Mouse (Mus musculus): ENCODE measurements around the gene 4930507D05Rik. TPM values are rescaled to one million over a fixed set of nuclear protein-coding genes. Genes with fewer than 3 reads are reported as not detected.

Gene 4930507D05Rik
- total RNA-seq, 1 experiment: 1.5 TPM

DNA sequence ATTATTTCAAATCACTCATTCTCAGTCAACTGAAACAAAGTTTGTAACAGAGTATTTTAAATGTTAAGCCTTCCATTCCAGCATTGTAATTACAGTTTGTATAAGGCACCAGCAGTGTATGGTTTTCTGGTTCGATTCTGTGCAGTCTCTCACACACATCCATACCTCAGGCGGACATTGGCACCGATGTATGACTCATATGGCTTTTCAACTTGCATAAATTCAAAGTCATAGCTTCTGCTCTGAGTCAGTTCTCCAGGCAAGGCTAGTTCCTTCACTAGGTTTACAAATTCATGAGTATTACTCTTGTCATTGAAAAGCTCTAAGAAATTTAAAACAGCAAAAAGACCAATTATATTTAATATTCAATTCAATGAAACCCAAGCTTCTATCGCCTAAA, 20.4 kb downstream of the 4930507D05Rik start:
- in situ Hi-C loops (cut with MboI; ENCODE audit: low sequenced_read_pairs in 2 of 2, unreplicated experiment in 2 of 2): no loop called here
- TF ChIP-seq CHD2 (IDR thresholded peaks at IDR 0.05; ENCODE audit: low read depth, low read length): no peak
- TF ChIP-seq MAFK (IDR thresholded peaks at IDR 0.05; ENCODE audit: insufficient read depth, low read depth, low read length): no peak
- no peak for TF ChIP-seq ZNF384 (IDR thresholded peaks at IDR 0.05; ENCODE audit: low read depth, low read length)
- no peak for TF ChIP-seq HCFC1 (IDR thresholded peaks at IDR 0.05; ENCODE audit: borderline replicate concordance, insufficient read depth, low read length)
- TF ChIP-seq ZC3H11A (IDR thresholded peaks at IDR 0.05; ENCODE audit: borderline replicate concordance, low read depth, low read length): no peak
- no peak overlapping the region for H3K4me3 ChIP-seq (ENCODE audit: insufficient read depth in 1 of 2, low read depth in 1 of 2, low read length in 2 of 2, poor library complexity in 1 of 2, severe bottlenecking in 1 of 2)
- no peaks in the 10 kb centered on the region for H3K9me3 ChIP-seq (ENCODE audit: control insufficient read depth, insufficient read depth, low read depth, low read length)
- no peak overlapping the region for H3K27ac ChIP-seq (ENCODE audit: insufficient read depth, low read depth, low read length, poor library complexity, severe bottlenecking)
- no peaks in the 10 kb centered on the region for H3K4me1 ChIP-seq (ENCODE audit: control insufficient read depth in 2 of 2, insufficient read depth in 2 of 2, low read length in 2 of 2, poor library complexity in 1 of 2)
- H3K36me3 ChIP-seq (ENCODE audit: control insufficient read depth, insufficient read depth, low read length, poor library complexity, severe bottlenecking): peaks cover 4% of the 10 kb centered on the region
- H3K9ac ChIP-seq (ENCODE audit: insufficient read depth, low read depth, low read length, poor library complexity, severe bottlenecking): no peak overlapping the region
- no peak for DNase-seq (ENCODE audit: low read depth, low spot score)

DNA sequence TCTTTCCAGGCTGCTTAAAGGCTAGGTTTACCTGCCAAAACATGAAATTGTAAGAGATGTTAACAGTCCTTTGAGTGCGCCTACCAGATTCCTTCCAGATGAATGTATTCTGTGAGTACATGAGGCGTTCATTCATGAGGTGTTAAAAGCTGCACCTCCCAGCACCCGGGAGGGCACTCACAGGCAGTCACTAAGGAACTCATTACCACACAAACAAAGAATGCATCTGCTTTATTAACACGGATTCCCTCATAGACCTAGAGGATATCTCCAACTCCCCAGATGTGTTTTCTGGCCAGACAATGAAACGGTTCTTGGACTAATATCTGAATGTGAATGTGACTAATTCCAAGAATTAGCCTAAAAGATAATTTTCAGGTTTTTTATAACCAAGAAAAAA, 21.8 kb downstream of the 4930507D05Rik start:
- no peak for TF ChIP-seq HCFC1 (IDR thresholded peaks at IDR 0.05; ENCODE audit: borderline replicate concordance, insufficient read depth, low read length)
- TF ChIP-seq CHD2 (IDR thresholded peaks at IDR 0.05; ENCODE audit: low read depth, low read length): no peak
- Histone ChIP-seq H3K27ac (ENCODE audit: insufficient read depth, low read depth, low read length, poor library complexity, severe bottlenecking) (no peak overlapping the region), H3K9ac (ENCODE audit: insufficient read depth, low read depth, low read length, poor library complexity, severe bottlenecking) (no peak overlapping the region; the same call in 1 of the 2 replicates), H3K36me3 (ENCODE audit: control insufficient read depth, insufficient read depth, low read length, poor library complexity, severe bottlenecking) (peaks cover 2% of the 10 kb centered on the region), H3K4me3 (ENCODE audit: insufficient read depth in 1 of 2, low read depth in 1 of 2, low read length in 2 of 2, poor library complexity in 1 of 2, severe bottlenecking in 1 of 2) (no peak overlapping the region), H3K9me3 (ENCODE audit: control insufficient read depth, insufficient read depth, low read depth, low read length) (no peaks in the 10 kb centered on the region), H3K4me1 (ENCODE audit: control insufficient read depth in 2 of 2, insufficient read depth in 2 of 2, low read length in 2 of 2, poor library complexity in 1 of 2) (peaks cover 0 to 3% of the 10 kb centered on the region in 2 experiments; a peak in 2 of 4 replicates)
- no peak for DNase-seq (ENCODE audit: low read depth, low spot score)
- in situ Hi-C loops (cut with MboI; ENCODE audit: low sequenced_read_pairs in 2 of 2, unreplicated experiment in 2 of 2): no loop called here

DNA sequence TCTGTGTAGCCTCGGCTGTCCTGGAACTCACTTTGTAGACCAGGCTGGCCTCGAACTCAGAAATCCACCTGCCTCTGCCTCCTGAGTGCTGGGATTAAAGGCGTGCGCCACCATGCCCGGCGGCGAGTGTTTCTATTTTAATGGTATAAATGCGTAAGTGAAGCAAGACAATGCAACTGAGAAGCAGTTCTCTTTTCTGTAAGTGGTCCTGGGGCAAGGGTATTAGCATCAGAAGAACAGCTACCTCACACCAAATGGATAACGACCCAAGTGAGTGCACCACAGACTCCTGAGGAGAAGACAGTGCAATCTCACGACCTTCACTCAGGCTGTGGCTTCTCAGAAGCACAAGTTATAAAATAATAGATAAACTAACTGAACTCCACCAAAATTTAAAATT, 25.7 kb downstream of the 4930507D05Rik start:
- H3K4me3 ChIP-seq (ENCODE audit: insufficient read depth in 1 of 2, low read depth in 1 of 2, low read length in 2 of 2, poor library complexity in 1 of 2, severe bottlenecking in 1 of 2): no peak overlapping the region
- H3K9me3 ChIP-seq (ENCODE audit: control insufficient read depth, insufficient read depth, low read depth, low read length): no peaks in the 10 kb centered on the region
- TF ChIP-seq ZC3H11A (IDR thresholded peaks at IDR 0.05; ENCODE audit: borderline replicate concordance, low read depth, low read length) (no peak), HCFC1 (IDR thresholded peaks at IDR 0.05; ENCODE audit: borderline replicate concordance, insufficient read depth, low read length) (no peak)
- in situ Hi-C loops (cut with MboI; ENCODE audit: low sequenced_read_pairs in 2 of 2, unreplicated experiment in 2 of 2): no loop called here
- peaks cover 5 to 6% of the 10 kb centered on the region in 2 experiments; a peak in 3 of 4 replicates for H3K4me1 ChIP-seq (ENCODE audit: control insufficient read depth in 2 of 2, insufficient read depth in 2 of 2, low read length in 2 of 2, poor library complexity in 1 of 2)
- H3K27ac ChIP-seq (ENCODE audit: insufficient read depth, low read depth, low read length, poor library complexity, severe bottlenecking): no peak overlapping the region; the same call in 1 of the 2 replicates
- no peak overlapping the region for H3K9ac ChIP-seq (ENCODE audit: insufficient read depth, low read depth, low read length, poor library complexity, severe bottlenecking)
- DNase-seq (ENCODE audit: low read depth, low spot score): no peak
- H3K36me3 ChIP-seq (ENCODE audit: control insufficient read depth, insufficient read depth, low read length, poor library complexity, severe bottlenecking): peaks cover 3% of the 10 kb centered on the region; the same call in 1 of the 2 replicates

DNA sequence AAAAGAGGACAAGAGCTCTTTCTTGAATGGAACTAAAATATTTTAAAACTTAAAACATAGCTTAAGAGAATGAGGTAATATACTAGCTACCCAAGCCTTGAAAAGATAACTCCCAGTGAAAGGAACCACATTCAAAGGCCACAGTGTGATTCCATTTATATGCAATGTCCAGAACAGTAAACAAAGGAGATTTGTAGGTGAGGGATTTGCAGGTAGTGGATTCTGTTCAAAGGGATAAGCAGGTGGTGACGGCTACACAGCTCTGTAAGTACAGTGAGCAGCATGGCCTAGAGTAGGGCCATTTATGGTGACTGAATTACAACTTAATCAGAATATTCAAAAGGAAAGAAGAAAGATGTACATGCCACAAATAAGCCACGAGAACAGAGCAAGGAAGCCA, 27.7 kb downstream of the 4930507D05Rik start:
- no peak for DNase-seq (ENCODE audit: low read depth, low spot score)
- H3K36me3 ChIP-seq (ENCODE audit: control insufficient read depth, insufficient read depth, low read length, poor library complexity, severe bottlenecking): peaks cover 3% of the 10 kb centered on the region; the same call in 1 of the 2 replicates
- peak overlapping the region; percentile 90 for H3K27ac ChIP-seq (ENCODE audit: insufficient read depth, low read depth, low read length, poor library complexity, severe bottlenecking)
- H3K4me1 ChIP-seq (ENCODE audit: control insufficient read depth in 2 of 2, insufficient read depth in 2 of 2, low read length in 2 of 2, poor library complexity in 1 of 2): peaks cover 5 to 6% of the 10 kb centered on the region in 2 experiments; a peak in 3 of 4 replicates
- H3K9me3 ChIP-seq (ENCODE audit: control insufficient read depth, insufficient read depth, low read depth, low read length): no peaks in the 10 kb centered on the region
- H3K4me3 ChIP-seq (ENCODE audit: insufficient read depth in 1 of 2, low read depth in 1 of 2, low read length in 2 of 2, poor library complexity in 1 of 2, severe bottlenecking in 1 of 2): no peak overlapping the region
- in situ Hi-C loops (cut with MboI; ENCODE audit: low sequenced_read_pairs in 2 of 2, unreplicated experiment in 2 of 2): no loop called here
- no peak overlapping the region for H3K9ac ChIP-seq (ENCODE audit: insufficient read depth, low read depth, low read length, poor library complexity, severe bottlenecking)
- TF ChIP-seq CHD2 (IDR thresholded peaks at IDR 0.05; ENCODE audit: low read depth, low read length): no peak
- TF ChIP-seq ZC3H11A (IDR thresholded peaks at IDR 0.05; ENCODE audit: borderline replicate concordance, low read depth, low read length): no peak
- no peak for TF ChIP-seq MAFK (IDR thresholded peaks at IDR 0.05; ENCODE audit: insufficient read depth, low read depth, low read length)
- TF ChIP-seq ZNF384 (IDR thresholded peaks at IDR 0.05; ENCODE audit: low read depth, low read length): no peak
- no peak for TF ChIP-seq HCFC1 (IDR thresholded peaks at IDR 0.05; ENCODE audit: borderline replicate concordance, insufficient read depth, low read length)

All from ES-E14 (cell line).